ENCODE assay signal across 18 mouse cellular contexts in the genomic region with DNA sequence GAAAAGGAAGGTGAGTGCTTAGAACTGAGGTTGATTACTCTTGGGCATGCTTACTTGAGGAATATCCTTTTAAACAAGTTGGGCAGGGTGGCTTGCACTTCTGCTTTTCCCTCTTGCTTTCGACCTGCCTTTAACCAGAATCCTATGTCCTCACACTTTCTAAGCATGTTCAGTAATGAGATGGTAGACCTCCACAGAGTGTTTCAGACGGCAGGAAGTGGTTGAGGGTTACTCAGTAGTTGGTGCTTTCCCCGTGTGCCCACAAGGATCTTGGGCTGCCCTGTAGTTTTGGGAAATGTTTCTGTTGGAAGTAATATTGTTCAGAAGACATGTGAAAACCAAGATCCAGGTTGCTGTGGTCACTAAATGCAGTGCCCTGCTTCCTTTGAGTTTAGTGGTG. TPM values are rescaled to one million over a fixed set of nuclear protein-coding genes. Genes with fewer than 3 reads are reported as not detected.
DNase-seq lines count a peak whose midpoint lies in the region; ATAC-seq and TF ChIP-seq lines count a peak whose summit lies in the region.
"Had no signal": no experiment of that assay in that cellular context is flagged by ENCODE, and none has a peak within 500 bp of the region (broad histone marks: within the 10 kb centered on the region; RNA-seq: fewer than 3 reads in every experiment).

No protein-coding gene starts in this region.

- H3K9ac ChIP-seq in lung, embryonic 14.5 days = no peak overlapping the region
- H3K9ac ChIP-seq: heart, embryonic 12.5 days; intestine, embryonic 15.5 days; neural tube, embryonic 13.5 days had no signal

- 74% methylated on average over 3 of the region's 3 CpGs for WGBS in lung, embryonic 14.5 days
- WGBS in lung, adult 2 months = 61% methylated on average over 3 of the region's 3 CpGs

- no peak overlapping the region for H3K4me3 ChIP-seq in lung, embryonic 14.5 days (ENCODE audit: low read depth, low read length)
- H3K4me3 ChIP-seq in lung, adult 2 months (replicated peaks; ENCODE audit: extremely low read depth, low read depth, low read length) = no peak overlapping the region
- H3K4me3 ChIP-seq: heart, embryonic 12.5 days; intestine, embryonic 15.5 days; neural tube, embryonic 13.5 days had no signal

- H3K4me1 ChIP-seq in lung, embryonic 14.5 days (ENCODE audit: insufficient read depth) = peaks cover 11% of the 10 kb centered on the region
- H3K4me1 ChIP-seq in lung, adult 2 months (ENCODE audit: control insufficient read depth, insufficient read depth, low read length) = peaks cover 2% of the 10 kb centered on the region; the same call in 1 of the 2 replicates

- no peak for TF ChIP-seq CTCF in lung, embryonic 14.5 days (IDR thresholded peaks at IDR 0.05; ENCODE audit: low read depth)
- TF ChIP-seq CTCF in lung, adult 2 months (IDR thresholded peaks at IDR 0.05; ENCODE audit: insufficient read depth, low read length) = no peak

- peak; percentile 16 for DNase-seq in lung, embryonic 14.5 days
- no peak for DNase-seq in lung, adult 2 months
- peak; percentile 41 for DNase-seq in splenic B cell, adult 2 months (ENCODE audit: low read depth, low spot score)
- no peak for DNase-seq in urinary bladder, postnatal 10 days (ENCODE audit: low spot score)
- DNase-seq in yolk sac, embryonic 10.5 days (ENCODE audit: low spot score) = no peak
- no peak for DNase-seq in left cerebral cortex, postnatal 14 days (ENCODE audit: low spot score in 2 of 2)
- DNase-seq: adrenal gland, adult 8-10 months; cerebellum, adult 8-10 months; heart, postnatal 4 days; left cerebral cortex, postnatal 4 days; right cerebral cortex, postnatal 25 days had no signal

- H3K27ac ChIP-seq in lung, embryonic 14.5 days (ENCODE audit: low read depth) = no peak overlapping the region
- H3K27ac ChIP-seq: intestine, embryonic 15.5 days; neural tube, embryonic 13.5 days had no signal

- H3K27me3 ChIP-seq in lung, embryonic 14.5 days (ENCODE audit: insufficient read depth, low read length) = no peaks in the 10 kb centered on the region
- no peaks in the 10 kb centered on the region for H3K27me3 ChIP-seq in splenic B cell, adult 2 months (ENCODE audit: control insufficient read depth, insufficient read depth, low read length, poor library complexity, severe bottlenecking)
- H3K27me3 ChIP-seq: heart, embryonic 12.5 days; intestine, embryonic 15.5 days; neural tube, embryonic 13.5 days had no signal

- no peak overlapping the region for H3K4me2 ChIP-seq in lung, embryonic 14.5 days
- H3K4me2 ChIP-seq: heart, embryonic 12.5 days; intestine, embryonic 15.5 days; liver, embryonic 11.5 days; neural tube, embryonic 13.5 days had no signal

- no peaks in the 10 kb centered on the region for H3K36me3 ChIP-seq in lung, embryonic 14.5 days (ENCODE audit: insufficient read depth)
- H3K36me3 ChIP-seq in splenic B cell, adult 2 months (ENCODE audit: control insufficient read depth, insufficient read depth, low read length, poor library complexity, severe bottlenecking) = no peaks in the 10 kb centered on the region
- H3K36me3 ChIP-seq: heart, embryonic 12.5 days; intestine, embryonic 15.5 days; neural tube, embryonic 13.5 days had no signal

- intact Hi-C loops in left cerebral cortex, postnatal 14 days (cut with DNase I) = loop anchor here (10.0 kb wide), 1 partner anchor 417 kb away; no protein-coding TSS in a partner anchor

- ATAC-seq in lung, embryonic 14.5 days (ENCODE audit: insufficient read depth) = no peak
- ATAC-seq in activated CD4-positive, CD25-positive, alpha-beta regulatory T cell, adult 4 months = peak; percentile 97
- ATAC-seq in megakaryocyte, adult 5-6 weeks (ENCODE audit: poor library complexity, severe bottlenecking) = peak; percentile 78
- ATAC-seq: intestine, embryonic 15.5 days had no signal

- TF ChIP-seq POLR2A in lung, adult 2 months (IDR thresholded peaks at IDR 0.05; ENCODE audit: borderline replicate concordance, extremely low read depth, low read depth, low read length) = no peak

- no peaks in the 10 kb centered on the region for H3K9me3 ChIP-seq in lung, embryonic 14.5 days (ENCODE audit: low read depth, low read length)
- H3K9me3 ChIP-seq: G1E; heart, embryonic 12.5 days; intestine, embryonic 15.5 days; neural tube, embryonic 13.5 days had no signal

RNA-seq across cellular contexts. Expression of gene Gtdc1, which starts 54.2 kb away (rescaled TPM):
- polyA plus RNA-seq in lung, embryonic 14.5 days (2014; fragmentation: Nextera tagmentation; extraction: Ambion mirVana) = 14.2 and 15.2 TPM in 2 replicates
- 2.4 and 5.9 TPM in 2 replicates for polyA plus RNA-seq in lung, adult 2 months (2012; rRNA removed)
- 10 to 100 TPM; 16.2 to 16.6 TPM for polyA plus RNA-seq in activated CD4-positive, CD25-positive, alpha-beta regulatory T cell, adult 4 months (2017; shearing (Covaris generic))
- 20.9 and 24.9 TPM in 2 replicates for total RNA-seq in megakaryocyte, adult 5-6 weeks (2015)
- 21.1 and 23.3 TPM in 2 replicates for total RNA-seq in megakaryocyte, adult 5-6 weeks (2017)
- 10 to 100 TPM; 81.8 to 87.0 TPM for total RNA-seq in left cerebral cortex, postnatal 14 days (2021)

Comparison
In these comparisons a context has a peak if more than half of its experiments do, and no peak if none do; other contexts are left out.
1. DNase-seq: peak in lung, embryonic 14.5 days (single experiment) and splenic B cell, adult 2 months (single experiment); none in lung, adult 2 months (single experiment), urinary bladder, postnatal 10 days (single experiment), yolk sac, embryonic 10.5 days (single experiment) and left cerebral cortex, postnatal 14 days (0 of 2).